Mouse (Mus musculus) CD4-positive naive resting alpha-beta T cell, adult 76 days (primary cell): Measurements from ENCODE around the gene Serpinb9c. TPM values are rescaled to one million over a fixed set of nuclear protein-coding genes. Genes with fewer than 3 reads are reported as not detected.

Source experiments
- total RNA-seq: library from RNA; stranded (reverse); gene quantifications from one replicate; pipeline ENCODE4 v1.2.4, GENCODE M21; 2023

Gene Serpinb9c
- total RNA-seq = not detected

GRCm38 (mm10) chr13:33159642-33160041, at the start of gene Serpinb9c:
Gene Serpinb9c, minus strand, starts transcription at chr13:33159742.

GRCm38 (mm10) chr13:33192659-33193058, 33.1 kb upstream of the Serpinb9c start, which contains the start of gene Serpinb9d:
Gene Serpinb9d, plus strand, starts transcription at chr13:33192959.

Other genes with a start within 250 kb of the Serpinb9c start
- 6.4 TPM for gene Serpinb6b, start 194.5 kb downstream of the Serpinb9c start, total RNA-seq
- gene Serpinb9, start 156.5 kb downstream of the Serpinb9c start, total RNA-seq = 4.7 TPM
- gene Serpinb9b, start 132.3 kb downstream of the Serpinb9c start, total RNA-seq = 0.26 TPM
- not detected for gene Serpinb1b, start 81.2 kb downstream of the Serpinb9c start, total RNA-seq
- gene Serpinb9d, start 33.2 kb upstream of the Serpinb9c start, total RNA-seq = not detected
- gene Serpinb9e, start 89.9 kb upstream of the Serpinb9c start, total RNA-seq = not detected
- gene Serpinb9f, start 164.3 kb upstream of the Serpinb9c start, total RNA-seq = not detected
- not detected for gene Gm11397, start 236.0 kb upstream of the Serpinb9c start, total RNA-seq